Mouse (Mus musculus) embryonic fibroblast, embryonic 13.5 days (primary cell): ENCODE measurements around the gene Atg101.

Experiments used
- CTCF ChIP-seq: IDR thresholded peaks from 2 replicates; pipeline ENCODE4 v1.5.1; 2011; ENCODE audit warnings: mild to moderate bottlenecking, control low read depth, low read length, moderate library complexity, borderline replicate concordance; ENCODE audit not compliant: insufficient read depth
- POLR2A ChIP-seq: IDR thresholded peaks from 2 replicates; pipeline ENCODE4 v1.6.1; 2011; ENCODE audit warnings: low read depth, mild to moderate bottlenecking, control low read depth, low read length, moderate library complexity

GRCm38 (mm10) chr15:101260874-101261622 lies 23.0 kb upstream of the Atg101 start:
- TF ChIP-seq CTCF (no peak), POLR2A (no peak)
